ENCODE assay signal across 10 mouse cellular contexts in genomic region chr11:94915675-94916403, GRCm38 (mm10). TPM values are rescaled to one million over a fixed set of nuclear protein-coding genes. Genes with fewer than 3 reads are reported as not detected.
A peak's percentile ranks its signal among the peaks of the same experiment; 100 is the strongest.
DNase-seq lines count a peak whose midpoint lies in the region; ATAC-seq and TF ChIP-seq lines count a peak whose summit lies in the region.
"Had no signal": no experiment of that assay in that cellular context is flagged by ENCODE, and none has a peak within 500 bp of the region (broad histone marks: within the 10 kb centered on the region; RNA-seq: fewer than 3 reads in every experiment).

No protein-coding gene starts in this region.

- H3K4me3 ChIP-seq in liver, adult 2 months (ENCODE audit: insufficient read depth, low read depth, low read length): no peak overlapping the region
- no peak overlapping the region for H3K4me3 ChIP-seq in liver, embryonic 12.5 days
- H3K4me3 ChIP-seq in heart, embryonic 13.5 days: no peak overlapping the region
- H3K4me3 ChIP-seq: liver, embryonic 13.5 days had no signal

- no peaks in the 10 kb centered on the region for H3K79me2 ChIP-seq in liver, adult 2 months (ENCODE audit: control insufficient read depth, insufficient read depth, low read length)

- H3K27me3 ChIP-seq in liver, adult 2 months (ENCODE audit: control insufficient read depth, insufficient read depth, low read length): no peaks in the 10 kb centered on the region; the same call in 1 of the 2 replicates
- peaks cover 14% of the 10 kb centered on the region; the same call in 1 of the 2 replicates for H3K27me3 ChIP-seq in liver, embryonic 12.5 days (replicated peaks)
- H3K27me3 ChIP-seq in heart, embryonic 13.5 days (replicated peaks): 0 out of 2 replicates have a peak, but pooled peaks cover 3% of the 10 kb centered on the region

- WGBS in liver, adult 2 months: 23% methylated on average over 13 of the region's 16 CpGs
- 31% methylated on average over 13 of the region's 16 CpGs for WGBS in liver, embryonic 12.5 days (ENCODE audit: insufficient replicate concordance)
- WGBS in heart, embryonic 13.5 days: 17% methylated on average over 11 of the region's 16 CpGs

- no peaks in the 10 kb centered on the region for H3K4me1 ChIP-seq in liver, adult 2 months (ENCODE audit: control insufficient read depth, insufficient read depth, low read length)
- peaks cover 13% of the 10 kb centered on the region; the same call in 1 of the 2 replicates for H3K4me1 ChIP-seq in liver, embryonic 12.5 days
- peaks cover 42% of the 10 kb centered on the region for H3K4me1 ChIP-seq in heart, embryonic 13.5 days
- H3K4me1 ChIP-seq: liver, embryonic 13.5 days had no signal

- no peak overlapping the region for H3K4me2 ChIP-seq in liver, embryonic 12.5 days
- H3K4me2 ChIP-seq in heart, embryonic 13.5 days: peak overlapping the region; percentile 45
- H3K4me2 ChIP-seq: liver, embryonic 13.5 days had no signal

- no peaks in the 10 kb centered on the region for H3K9me3 ChIP-seq in liver, embryonic 12.5 days (replicated peaks)
- H3K9me3 ChIP-seq in heart, embryonic 13.5 days: no peaks in the 10 kb centered on the region
- H3K9me3 ChIP-seq: liver, embryonic 13.5 days had no signal

- peak; percentile 43 for DNase-seq in liver, adult 2 months (ENCODE audit: extremely low read depth, low read depth, low spot score)
- peak; percentile 63 for DNase-seq in brain, adult 2 months (ENCODE audit: low read depth, low spot score)
- DNase-seq in lung, postnatal 10 days: peak; percentile 87
- DNase-seq in natural killer cell, adult 2 months (ENCODE audit: low spot score in 2 of 2): no peak
- no peak for DNase-seq in embryo, embryonic 11 days
- no peak for DNase-seq in embryo, embryonic 10.5 days (ENCODE audit: low spot score)
- DNase-seq: liver, embryonic 13.5 days had no signal

- H3K36me3 ChIP-seq in liver, adult 2 months (ENCODE audit: control insufficient read depth, insufficient read depth, low read length): no peaks in the 10 kb centered on the region
- no peaks in the 10 kb centered on the region for H3K36me3 ChIP-seq in liver, embryonic 12.5 days
- no peaks in the 10 kb centered on the region for H3K36me3 ChIP-seq in heart, embryonic 13.5 days
- H3K36me3 ChIP-seq: liver, embryonic 13.5 days had no signal

- H3K27ac ChIP-seq in liver, adult 2 months (replicated peaks; ENCODE audit: insufficient read depth, low read depth, low read length): no peak overlapping the region
- no peak overlapping the region for H3K27ac ChIP-seq in liver, embryonic 12.5 days
- H3K27ac ChIP-seq in heart, embryonic 13.5 days (replicated peaks): peak overlapping the region; percentile 70
- H3K27ac ChIP-seq: liver, embryonic 13.5 days had no signal

- no peak for TF ChIP-seq CTCF in liver, adult 2 months (IDR thresholded peaks at IDR 0.05; ENCODE audit: low read depth, low read length)

- TF ChIP-seq POLR2A in liver, adult 2 months (IDR thresholded peaks at IDR 0.05; ENCODE audit: extremely low read depth, insufficient read depth, low read length): no peak

- no peak overlapping the region for H3K9ac ChIP-seq in liver, adult 2 months (ENCODE audit: low read depth, low read length)
- no peak overlapping the region for H3K9ac ChIP-seq in liver, embryonic 12.5 days
- H3K9ac ChIP-seq in heart, embryonic 13.5 days: peak overlapping the region; percentile 50; the same call in 1 of the 2 replicates
- H3K9ac ChIP-seq: liver, embryonic 13.5 days had no signal

- no peak for ATAC-seq in liver, embryonic 12.5 days
- ATAC-seq in heart, embryonic 13.5 days (ENCODE audit: extremely low read depth, insufficient number of reproducible peaks, low FRiP score, low TSS enrichment): 0 out of 2 replicates have a peak, but pooled peaks have one; percentile 10

RNA-seq across cellular contexts. Expression of gene Col1a1, which starts 20.2 kb away (rescaled TPM):
- total RNA-seq in liver, adult 2 months (2014; rRNA removed): 1.6 and 3.3 TPM in 2 replicates
- polyA plus RNA-seq in liver, adult 2 months (2012; rRNA removed): 2.3 TPM in 2 replicates
- polyA plus RNA-seq in liver, embryonic 12.5 days (2016; fragmentation: Nextera tagmentation; extraction: Ambion mirVana): 135 and 153 TPM in 2 replicates
- polyA plus RNA-seq in heart, embryonic 13.5 days (2015; fragmentation: Nextera tagmentation; extraction: Ambion mirVana): 415 and 595 TPM in 2 replicates

RNA-seq across cellular contexts. Expression of gene Hils1, which starts 51.6 kb away (rescaled TPM):
- total RNA-seq in liver, adult 2 months (2014; rRNA removed): not detected in 2 replicates
- polyA plus RNA-seq in liver, adult 2 months (2012; rRNA removed): 0.19 TPM in 1 of 2 replicates, not detected in the other
- polyA plus RNA-seq in liver, embryonic 12.5 days (2016; fragmentation: Nextera tagmentation; extraction: Ambion mirVana): not detected in 2 replicates
- polyA plus RNA-seq in heart, embryonic 13.5 days (2015; fragmentation: Nextera tagmentation; extraction: Ambion mirVana): 0.23 TPM in 1 of 2 replicates, not detected in the other
- polyA plus RNA-seq: liver, embryonic 13.5 days; spleen, adult 2 months had no signal

Comparison
In these comparisons a context has a peak if more than half of its experiments do, and no peak if none do; other contexts are left out.
1. RNA of gene Col1a1, which starts 20.2 kb away (polyA plus RNA-seq): 415 to 595 TPM in heart, embryonic 13.5 days and 135 to 153 TPM in liver, embryonic 12.5 days; 2.3 TPM in liver, adult 2 months; every median in the first group is over 10 times any median in the second.
2. DNase-seq: peak in liver, adult 2 months (single experiment), brain, adult 2 months (single experiment) and lung, postnatal 10 days (single experiment); none in natural killer cell, adult 2 months (0 of 2), embryo, embryonic 11 days (single experiment) and embryo, embryonic 10.5 days (single experiment).